Mouse (Mus musculus): ENCODE results near the gene Meis1.

Meis1 gene

GRCm38 (mm10) chr11:19005913-19006693, 12.7 kb downstream of the Meis1 start:
- Histone ChIP-seq H3K27me3 (ENCODE audit: insufficient read depth, low read length) (peaks cover 49% of the 10 kb centered on the region), H3K4me1 (replicated peaks; ENCODE audit: low read depth, low read length) (peaks cover 24% of the 10 kb centered on the region), H3K4me3 (replicated peaks; ENCODE audit: low read length) (no peak overlapping the region), H3K36me3 (ENCODE audit: insufficient read depth, low read length) (no peaks in the 10 kb centered on the region), H3K9me3 (ENCODE audit: low read length) (no peaks in the 10 kb centered on the region)
- TF ChIP-seq CTCF (conservative IDR thresholded peaks at IDR 0.05; ENCODE audit: low read length) (no peak), NANOG (IDR thresholded peaks at IDR 0.05; ENCODE audit: borderline replicate concordance, low read length) (no peak), POU5F1 (IDR thresholded peaks at IDR 0.05; ENCODE audit: borderline replicate concordance, low read length) (no peak)

GRCm38 (mm10) chr11:19005007-19005912, 13.5 kb downstream of the Meis1 start:
- H3K4me3 ChIP-seq (replicated peaks; ENCODE audit: low read length), result no peak overlapping the region
- H3K27me3 ChIP-seq (ENCODE audit: insufficient read depth, low read length), result peaks cover 41% of the 10 kb centered on the region
- H3K4me1 ChIP-seq (replicated peaks; ENCODE audit: low read depth, low read length), result peaks cover 24% of the 10 kb centered on the region
- H3K36me3 ChIP-seq (ENCODE audit: insufficient read depth, low read length), result no peaks in the 10 kb centered on the region
- no peaks in the 10 kb centered on the region for H3K9me3 ChIP-seq (ENCODE audit: low read length)
- no peak for TF ChIP-seq NANOG (IDR thresholded peaks at IDR 0.05; ENCODE audit: borderline replicate concordance, low read length)
- TF ChIP-seq CTCF (conservative IDR thresholded peaks at IDR 0.05; ENCODE audit: low read length), result no peak
- no peak for TF ChIP-seq POU5F1 (IDR thresholded peaks at IDR 0.05; ENCODE audit: borderline replicate concordance, low read length)

GRCm38 (mm10) chr11:19003066-19003465, 15.7 kb downstream of the Meis1 start:
- Histone ChIP-seq H3K36me3 (ENCODE audit: insufficient read depth, low read length) (no peaks in the 10 kb centered on the region), H3K4me3 (replicated peaks; ENCODE audit: low read length) (no peak overlapping the region), H3K9me3 (ENCODE audit: low read length) (no peaks in the 10 kb centered on the region), H3K4me1 (replicated peaks; ENCODE audit: low read depth, low read length) (peaks cover 18% of the 10 kb centered on the region), H3K27me3 (ENCODE audit: insufficient read depth, low read length) (peaks cover 21% of the 10 kb centered on the region)
- TF ChIP-seq CTCF (conservative IDR thresholded peaks at IDR 0.05; ENCODE audit: low read length), result no peak
- no peak for TF ChIP-seq POU5F1 (IDR thresholded peaks at IDR 0.05; ENCODE audit: borderline replicate concordance, low read length)
- no peak; the same call in 1 of the 2 replicates for TF ChIP-seq NANOG (IDR thresholded peaks at IDR 0.05; ENCODE audit: borderline replicate concordance, low read length)

DNA sequence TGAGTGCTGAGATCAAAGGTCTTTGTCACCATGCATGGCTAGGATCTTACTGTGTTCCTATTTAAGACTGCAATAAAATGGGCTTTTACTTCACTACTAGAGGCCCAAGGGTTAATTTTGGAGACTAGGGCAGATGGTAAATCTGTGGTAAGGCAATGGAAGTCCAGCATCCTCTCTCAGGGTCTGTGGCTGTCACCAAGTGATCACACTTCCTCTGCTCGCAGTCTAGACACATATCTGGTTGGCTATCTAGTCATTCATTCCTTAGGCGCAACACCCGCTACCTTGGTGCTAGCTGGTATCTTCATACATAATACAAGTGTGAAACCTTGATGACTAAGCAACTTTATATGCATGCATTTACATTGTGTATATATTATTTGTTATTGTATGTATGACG, 22.0 kb downstream of the Meis1 start:
- Histone ChIP-seq H3K27me3 (ENCODE audit: insufficient read depth, low read length) (no peaks in the 10 kb centered on the region; the same call in 1 of the 2 replicates), H3K36me3 (ENCODE audit: insufficient read depth, low read length) (no peaks in the 10 kb centered on the region), H3K4me3 (replicated peaks; ENCODE audit: low read length) (no peak overlapping the region), H3K9me3 (ENCODE audit: low read length) (no peaks in the 10 kb centered on the region), H3K4me1 (replicated peaks; ENCODE audit: low read depth, low read length) (no peaks in the 10 kb centered on the region)
- no peak for TF ChIP-seq POU5F1 (IDR thresholded peaks at IDR 0.05; ENCODE audit: borderline replicate concordance, low read length)

- Histone ChIP-seq H3K9me3 (ENCODE audit: low read length) (no peaks in the 10 kb centered on the region), H3K4me3 (replicated peaks; ENCODE audit: low read length) (no peak overlapping the region), H3K4me1 (replicated peaks; ENCODE audit: low read depth, low read length) (no peaks in the 10 kb centered on the region), H3K27me3 (ENCODE audit: insufficient read depth, low read length) (no peaks in the 10 kb centered on the region; the same call in 1 of the 2 replicates), H3K36me3 (ENCODE audit: insufficient read depth, low read length) (no peaks in the 10 kb centered on the region)
- TF ChIP-seq POU5F1 (IDR thresholded peaks at IDR 0.05; ENCODE audit: borderline replicate concordance, low read length), result no peak
- peak; percentile 37 for TF ChIP-seq CTCF (conservative IDR thresholded peaks at IDR 0.05; ENCODE audit: low read length)
Measured at GRCm38 (mm10) chr11:18996289-18996688, 22.5 kb downstream of the Meis1 start.

- no peaks in the 10 kb centered on the region for H3K9me3 ChIP-seq (ENCODE audit: low read length)
- H3K27me3 ChIP-seq (ENCODE audit: insufficient read depth, low read length), result no peaks in the 10 kb centered on the region
- H3K4me3 ChIP-seq (replicated peaks; ENCODE audit: low read length), result no peak overlapping the region
- H3K4me1 ChIP-seq (replicated peaks; ENCODE audit: low read depth, low read length), result no peaks in the 10 kb centered on the region
- H3K36me3 ChIP-seq (ENCODE audit: insufficient read depth, low read length), result no peaks in the 10 kb centered on the region
- TF ChIP-seq NANOG (IDR thresholded peaks at IDR 0.05; ENCODE audit: borderline replicate concordance, low read length), result no peak
- no peak for TF ChIP-seq POU5F1 (IDR thresholded peaks at IDR 0.05; ENCODE audit: borderline replicate concordance, low read length)
- no peak for TF ChIP-seq CTCF (conservative IDR thresholded peaks at IDR 0.05; ENCODE audit: low read length)
Measured at GRCm38 (mm10) chr11:18992796-18993195, 26.0 kb downstream of the Meis1 start.

- no peaks in the 10 kb centered on the region for H3K27me3 ChIP-seq (ENCODE audit: insufficient read depth, low read length)
- no peaks in the 10 kb centered on the region for H3K36me3 ChIP-seq (ENCODE audit: insufficient read depth, low read length)
- H3K4me1 ChIP-seq (replicated peaks; ENCODE audit: low read depth, low read length), result peaks cover 11% of the 10 kb centered on the region
- TF ChIP-seq NANOG (IDR thresholded peaks at IDR 0.05; ENCODE audit: borderline replicate concordance, low read length) (no peak), CTCF (conservative IDR thresholded peaks at IDR 0.05; ENCODE audit: low read length) (no peak), POU5F1 (IDR thresholded peaks at IDR 0.05; ENCODE audit: borderline replicate concordance, low read length) (no peak)
- no peaks in the 10 kb centered on the region for H3K9me3 ChIP-seq (ENCODE audit: low read length)
- H3K4me3 ChIP-seq (replicated peaks; ENCODE audit: low read length), result no peak overlapping the region
Measured at GRCm38 (mm10) chr11:18990244-18990677, 28.5 kb downstream of the Meis1 start.

DNA sequence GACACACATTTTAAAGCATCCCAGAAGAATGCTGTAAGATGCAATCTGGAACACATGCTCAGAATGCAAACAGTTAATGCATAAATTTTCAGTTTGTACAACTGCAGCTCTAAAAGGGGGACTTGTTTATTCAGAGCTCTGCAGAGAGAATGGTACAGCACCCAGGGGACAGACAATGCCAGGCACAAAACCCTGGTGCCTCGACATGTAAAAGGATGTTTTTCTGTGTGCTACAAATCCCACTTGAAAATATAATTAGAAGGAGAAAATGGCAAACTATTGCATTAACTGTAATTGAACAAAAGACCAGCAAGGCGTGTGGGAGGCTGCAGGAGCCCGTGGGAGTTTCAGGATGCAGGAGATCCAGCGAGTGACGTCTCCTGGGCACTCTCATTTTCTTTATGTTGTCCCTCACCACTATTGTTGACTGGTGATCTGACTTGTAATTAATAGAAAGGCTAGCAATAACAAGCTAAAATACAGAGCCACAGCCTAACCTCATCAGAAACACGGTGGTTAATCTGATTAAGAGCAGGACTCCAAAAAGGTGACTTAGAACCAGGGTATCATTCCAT, 29.0 kb downstream of the Meis1 start:
- H3K27me3 ChIP-seq (ENCODE audit: insufficient read depth, low read length), result no peaks in the 10 kb centered on the region
- TF ChIP-seq NANOG (IDR thresholded peaks at IDR 0.05; ENCODE audit: borderline replicate concordance, low read length), result no peak

More for the DNA sequence above, 29.0 kb downstream of the Meis1 start:
- Histone ChIP-seq H3K9me3 (ENCODE audit: low read length) (no peaks in the 10 kb centered on the region), H3K4me3 (replicated peaks; ENCODE audit: low read length) (no peak overlapping the region), H3K4me1 (replicated peaks; ENCODE audit: low read depth, low read length) (peaks cover 11% of the 10 kb centered on the region), H3K36me3 (ENCODE audit: insufficient read depth, low read length) (no peaks in the 10 kb centered on the region)

Data from E14TG2a.4 (cell line).